Mouse (Mus musculus) CD4-positive, CD25-positive, alpha-beta regulatory T cell, adult 2 months (primary cell): ENCODE data around the gene Ndc1.
"Not testable (repeated sequence)": the region's sequence is repeated elsewhere in the genome, so short reads cannot be mapped to it uniquely, and the experiment has no call there.

Experiments used
- DNase-seq: peaks from one replicate; pipeline ENCODE4 v3.0.0-alpha.2; 2012; ENCODE audit warnings: low read depth, low spot score

Ndc1 gene

DNA sequence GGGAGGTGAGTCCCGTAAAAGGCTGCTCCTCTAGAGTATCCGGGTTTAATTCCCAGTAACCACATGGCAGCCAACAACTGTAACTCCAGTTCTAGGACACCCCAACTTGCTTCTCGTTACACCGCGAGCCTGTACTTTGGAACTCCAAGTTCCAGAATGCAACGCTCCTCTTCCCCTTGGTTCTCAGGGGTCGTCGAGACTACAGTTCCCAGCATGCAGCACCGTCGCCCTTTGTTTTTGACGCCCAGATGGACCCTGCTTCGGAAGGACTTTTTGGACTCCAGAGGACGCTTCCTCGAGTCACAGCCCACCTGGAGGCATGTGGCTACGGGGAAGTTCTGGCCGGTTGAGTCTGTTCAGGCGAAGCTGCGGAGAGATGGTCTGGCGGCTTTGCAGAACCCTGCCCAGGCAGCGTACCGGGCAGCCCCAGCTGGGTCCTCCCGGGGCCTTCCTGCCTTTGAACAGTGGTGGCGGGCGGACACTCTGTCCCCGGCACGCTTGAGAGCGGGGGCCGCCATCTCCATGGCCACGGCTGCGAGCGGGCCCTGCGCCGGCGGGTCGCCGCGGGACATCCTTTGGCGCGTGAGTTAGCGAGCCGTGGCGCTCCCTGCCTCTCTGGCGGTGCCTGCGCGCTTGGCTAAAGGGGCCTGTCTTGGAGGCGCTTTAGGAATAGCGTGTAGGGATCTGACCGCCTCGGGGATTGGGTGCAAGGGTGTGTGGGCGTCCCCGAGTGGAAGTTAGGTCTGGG is at the start of gene Ndc1:
Gene Ndc1, plus strand, starts transcription at position 218 of the 748 bp plus-strand sequence.
- DNase-seq = peak; percentile 90

DNA sequence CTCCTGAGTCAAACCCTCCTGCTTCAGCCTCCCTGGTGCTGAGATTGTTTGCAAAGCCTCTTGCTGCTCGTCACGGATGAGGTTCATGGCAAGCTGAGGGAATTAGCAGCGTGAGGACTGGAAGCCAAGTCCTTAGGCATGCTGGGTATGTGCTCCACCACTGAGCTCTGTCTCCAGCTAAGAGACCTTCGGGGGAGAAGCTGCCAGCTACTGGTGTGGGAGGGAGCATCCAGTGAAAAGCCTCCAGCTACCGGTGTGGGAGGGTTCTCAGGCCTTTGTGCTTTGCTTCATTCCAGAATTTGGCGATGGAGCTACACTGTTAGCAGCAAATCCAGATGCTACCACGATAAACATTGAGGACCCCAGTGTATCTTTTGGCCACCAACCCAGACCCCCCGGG is 48.9 kb upstream of the Ndc1 start:
- no peak for DNase-seq

DNA sequence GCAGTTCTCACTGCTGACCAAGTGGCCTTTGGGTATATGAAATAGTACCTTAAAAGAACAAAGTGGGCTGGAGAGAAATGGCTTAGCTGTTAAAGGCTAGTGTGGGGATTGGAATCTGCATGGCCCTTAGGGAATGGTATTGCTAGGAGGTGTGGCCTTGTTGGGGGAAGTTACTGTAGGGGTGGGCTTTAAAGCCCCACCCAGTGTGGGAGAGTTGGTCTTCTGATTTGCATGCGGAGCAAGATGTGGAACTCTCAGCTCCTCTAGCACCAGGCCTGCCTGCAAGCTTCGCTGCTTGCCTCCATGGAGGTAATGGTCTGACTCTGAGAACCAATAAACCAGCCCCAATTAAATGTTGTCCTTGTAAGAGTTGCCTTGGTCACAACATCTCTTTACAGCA is 46.5 kb upstream of the Ndc1 start:
- no peak for DNase-seq

DNA sequence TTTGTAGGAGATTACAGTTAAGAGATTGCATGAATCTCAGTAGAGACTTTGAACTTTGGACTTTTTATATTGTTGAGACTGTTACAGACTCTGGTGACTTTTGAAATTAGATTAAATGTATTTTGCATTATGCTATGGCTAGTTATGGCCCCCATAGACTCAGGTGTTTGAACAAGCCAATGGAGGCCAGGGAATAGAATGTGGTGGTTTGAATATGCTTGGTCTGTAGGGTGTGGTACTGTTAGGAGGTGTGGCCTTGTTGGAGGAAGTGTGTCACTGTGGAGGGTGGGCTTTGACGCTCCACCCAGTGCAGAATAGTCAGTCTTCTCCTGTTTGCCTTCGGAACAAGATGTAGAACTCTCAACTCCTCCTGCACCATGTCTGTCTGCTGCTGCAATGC is 44.5 kb upstream of the Ndc1 start:
- no peak for DNase-seq

DNA sequence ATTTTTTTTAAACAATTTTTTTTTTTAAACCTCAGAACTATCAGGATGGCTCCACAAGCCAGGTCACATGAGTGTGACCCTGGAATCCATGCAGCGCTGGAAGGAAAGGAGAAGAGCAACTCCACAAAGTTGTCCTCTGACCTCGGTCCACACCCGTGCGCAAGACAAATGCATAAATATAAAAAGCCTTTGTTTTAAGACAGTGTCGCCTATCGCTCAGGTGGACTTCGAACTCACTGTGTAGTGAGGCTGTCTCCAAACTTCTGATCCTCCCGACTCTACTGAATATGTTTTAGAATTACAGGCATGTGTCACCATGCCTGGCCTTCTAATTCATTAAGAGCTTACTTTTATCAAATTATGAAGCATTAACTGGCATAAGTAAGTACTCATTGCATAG is 39.1 kb upstream of the Ndc1 start:
- DNase-seq = no peak

DNA sequence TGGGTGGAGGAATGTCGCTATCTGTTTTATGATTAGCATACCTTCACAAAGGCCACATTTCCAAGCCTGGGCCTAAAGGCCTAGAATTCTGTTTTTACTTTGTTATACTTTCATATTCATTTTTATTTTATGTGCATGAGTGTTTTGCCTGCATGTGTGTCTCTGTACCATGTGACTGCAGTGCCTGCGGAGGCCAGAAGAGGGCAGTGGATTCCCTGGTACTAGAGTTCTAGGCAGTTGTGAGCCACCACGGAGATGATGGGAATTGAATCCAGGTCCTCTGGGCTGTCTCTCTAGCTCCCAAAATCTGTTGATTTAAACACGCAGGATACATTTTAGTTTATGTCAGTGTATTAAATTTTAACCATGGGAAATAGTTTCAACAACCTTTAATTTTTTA is 34.1 kb upstream of the Ndc1 start:
- DNase-seq = peak; percentile 41

DNA sequence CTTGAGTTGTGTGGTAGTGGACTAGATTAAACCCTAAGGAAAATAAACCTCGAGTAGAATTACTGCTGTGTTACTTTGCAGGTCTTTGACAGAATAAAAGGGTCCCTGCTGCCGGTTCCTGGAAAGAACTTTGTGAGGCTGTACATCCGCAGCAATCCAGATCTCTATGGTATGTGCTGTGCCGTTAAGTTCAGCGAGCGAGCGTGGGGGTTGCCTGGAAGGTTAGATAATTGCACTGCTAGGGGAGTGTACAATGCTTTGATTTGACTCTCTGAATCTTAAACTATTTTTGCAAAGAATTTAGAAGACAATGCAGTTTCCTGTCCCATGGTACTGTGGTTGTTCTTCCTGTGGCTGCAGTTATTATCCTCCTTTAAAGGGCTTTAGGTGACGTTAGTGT is 31.2 kb upstream of the Ndc1 start:
- no peak for DNase-seq

DNA sequence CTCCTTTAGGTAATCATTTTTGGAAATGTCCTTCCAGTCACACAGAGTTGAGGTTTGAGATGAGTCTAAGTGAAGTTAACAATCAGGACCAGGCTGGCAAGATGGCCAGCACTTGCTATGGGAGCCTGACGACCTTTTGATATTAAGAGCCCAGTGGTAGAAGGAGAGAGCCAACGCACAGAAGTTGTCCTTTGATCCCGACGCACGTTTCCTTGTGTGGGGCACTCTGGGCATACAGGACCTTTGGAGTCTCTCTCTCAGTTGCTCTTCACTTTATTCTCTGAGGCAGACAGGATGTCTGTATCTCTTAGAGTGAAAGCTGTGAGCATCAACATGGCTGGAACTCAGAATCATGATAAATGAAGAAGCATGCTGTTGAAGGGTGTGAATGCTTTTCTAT is 30.1 kb upstream of the Ndc1 start:
- DNase-seq = no peak

DNA sequence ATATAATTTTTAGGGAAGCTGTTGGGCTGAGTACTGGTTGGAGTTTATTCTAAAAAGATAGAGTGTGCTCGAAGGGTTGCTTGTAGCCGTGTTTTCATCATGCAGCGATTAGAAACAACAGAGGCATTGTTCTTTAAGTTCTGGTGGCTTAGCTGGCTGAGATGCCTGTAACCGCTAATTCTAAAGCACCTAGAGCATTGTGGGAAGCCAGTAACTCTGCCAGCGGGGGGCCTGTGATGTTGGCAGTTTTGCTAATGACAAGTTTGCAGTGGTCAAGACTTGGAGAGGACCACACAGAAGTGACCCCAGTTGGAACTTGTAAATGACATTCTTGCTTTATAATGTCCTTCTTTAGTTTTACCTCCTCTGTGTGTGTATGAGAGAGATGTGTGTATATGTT is 26.2 kb upstream of the Ndc1 start:
- no peak for DNase-seq

DNA sequence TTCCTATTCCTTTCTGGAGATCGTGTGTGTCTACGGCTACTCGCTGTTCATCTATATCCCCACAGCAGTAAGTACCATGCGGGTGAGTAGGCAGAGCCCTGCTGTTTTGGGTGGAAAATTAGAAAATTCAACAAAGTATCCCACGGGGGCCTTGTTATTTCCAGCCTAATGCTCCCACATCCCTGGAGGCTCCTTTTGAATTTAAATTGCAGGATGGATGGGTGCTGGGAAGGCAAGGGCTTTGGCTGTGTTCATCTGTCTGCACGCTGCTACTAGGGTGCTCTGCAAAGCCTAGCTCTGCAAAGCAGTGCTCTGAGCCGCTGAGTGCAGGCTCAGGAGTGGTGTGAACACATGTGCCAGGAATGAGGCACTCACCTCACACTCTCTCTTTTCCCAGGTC is 23.0 kb upstream of the Ndc1 start:
- no peak for DNase-seq

DNA sequence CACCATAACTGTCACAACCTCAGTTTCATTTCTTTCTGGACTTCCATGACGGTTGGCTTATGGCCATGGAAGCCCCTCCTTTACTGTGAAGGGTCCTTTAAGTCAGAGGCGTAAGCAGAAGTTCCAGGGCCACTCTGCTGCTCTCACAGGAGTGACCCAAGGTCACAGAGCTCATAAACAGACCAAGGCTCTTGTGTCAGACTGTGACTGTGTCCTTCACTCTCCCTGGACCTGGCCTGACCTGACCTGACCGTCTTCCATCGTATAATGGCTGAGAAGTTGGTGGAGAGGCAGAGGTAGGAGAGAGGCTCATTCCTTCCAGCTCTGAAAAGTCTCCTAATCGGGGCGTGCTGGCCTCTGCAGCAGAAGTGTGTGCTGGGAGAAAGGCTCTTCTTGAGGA is 20.4 kb upstream of the Ndc1 start:
- no peak for DNase-seq

DNA sequence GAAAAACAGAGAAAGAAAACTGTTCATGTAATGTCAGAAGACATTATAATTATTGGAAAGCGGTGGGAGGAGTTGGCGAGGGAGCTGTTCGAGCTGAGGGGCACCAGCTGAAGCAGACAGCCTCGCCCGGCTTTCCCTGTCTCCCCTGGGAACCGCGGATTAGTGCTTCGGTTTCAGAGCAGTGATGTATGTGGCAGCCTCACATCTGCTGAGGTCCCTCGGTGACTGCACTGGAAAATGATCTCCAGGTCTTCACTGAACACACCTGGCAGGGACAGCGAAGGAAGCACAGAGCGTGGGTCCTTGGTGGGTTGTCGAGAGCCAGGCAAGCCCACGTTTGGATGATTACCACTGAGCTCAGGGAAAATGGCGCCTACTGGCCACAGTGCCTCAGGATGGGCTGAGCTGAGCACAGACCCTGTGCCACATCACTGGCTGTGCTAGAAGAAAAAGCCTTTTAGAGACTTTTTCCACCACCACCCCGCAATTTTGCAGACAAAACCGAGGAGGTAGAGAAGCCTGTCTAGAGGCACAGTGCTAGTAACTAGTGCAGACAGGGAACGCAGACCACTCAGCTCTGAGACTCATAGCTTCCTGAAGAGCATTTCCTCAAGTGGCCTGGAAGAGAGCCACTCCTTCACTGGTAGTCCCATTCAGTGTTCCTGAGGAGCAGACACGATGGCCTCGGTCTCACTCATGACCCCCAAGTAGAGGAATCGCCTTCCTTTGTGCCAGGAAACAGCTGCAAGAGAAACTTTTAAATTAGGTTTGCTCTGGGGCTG is 18.9 kb upstream of the Ndc1 start:
- DNase-seq = no peak

DNA sequence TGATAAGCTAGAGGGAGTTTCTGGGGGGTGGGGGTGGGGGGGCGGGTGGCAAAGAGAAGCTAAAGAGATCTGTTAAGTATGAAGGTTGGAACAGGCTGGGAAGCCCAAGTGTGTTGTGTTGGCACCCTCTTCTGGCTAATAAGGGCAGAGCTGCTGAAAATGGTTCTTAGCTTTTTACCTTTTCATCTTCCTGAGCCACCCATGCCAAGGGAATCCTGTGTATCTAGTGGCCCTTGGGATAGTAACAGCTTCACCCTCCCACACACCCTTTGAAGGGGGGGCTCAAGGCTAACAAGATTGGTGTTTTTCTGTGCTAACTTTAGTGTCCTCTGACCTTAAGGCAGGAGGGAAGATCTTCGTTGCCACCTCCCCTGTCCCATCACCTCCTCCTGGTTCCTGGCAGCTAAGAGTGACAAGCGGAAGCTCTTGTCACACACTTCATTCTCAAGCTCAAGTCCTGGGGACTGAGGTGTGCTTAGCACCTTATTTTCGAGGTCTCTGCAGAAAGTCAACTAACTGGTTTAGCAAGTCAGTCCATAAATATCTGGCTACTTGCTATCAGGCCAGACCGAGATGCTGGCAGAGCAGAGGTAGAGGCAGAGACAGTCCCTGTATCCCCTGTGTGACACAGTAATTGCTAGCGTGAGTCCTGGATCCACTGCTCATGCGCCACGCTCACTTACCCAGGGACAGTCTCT is 18.1 kb upstream of the Ndc1 start:
- DNase-seq = peak; percentile 58

DNA sequence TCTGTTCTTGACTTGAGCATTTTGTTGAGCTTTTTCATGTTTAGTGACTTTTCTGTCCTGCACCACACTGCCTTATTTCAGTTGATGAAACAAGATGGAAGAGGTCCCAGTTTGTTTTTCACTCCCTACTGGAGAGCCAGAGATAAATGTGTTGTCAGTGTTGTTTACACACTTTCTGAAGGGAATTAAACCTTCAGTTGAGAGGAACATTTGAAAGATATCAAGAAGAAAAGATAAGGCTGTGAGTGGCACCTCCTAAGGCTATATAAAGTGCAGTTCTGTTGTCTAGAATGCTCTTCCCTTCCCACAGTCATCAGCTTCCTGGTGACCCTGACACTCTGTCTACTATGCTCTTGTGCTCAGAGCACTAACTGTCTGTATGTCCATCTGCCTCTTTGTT is 16.2 kb upstream of the Ndc1 start:
- no peak for DNase-seq

DNA sequence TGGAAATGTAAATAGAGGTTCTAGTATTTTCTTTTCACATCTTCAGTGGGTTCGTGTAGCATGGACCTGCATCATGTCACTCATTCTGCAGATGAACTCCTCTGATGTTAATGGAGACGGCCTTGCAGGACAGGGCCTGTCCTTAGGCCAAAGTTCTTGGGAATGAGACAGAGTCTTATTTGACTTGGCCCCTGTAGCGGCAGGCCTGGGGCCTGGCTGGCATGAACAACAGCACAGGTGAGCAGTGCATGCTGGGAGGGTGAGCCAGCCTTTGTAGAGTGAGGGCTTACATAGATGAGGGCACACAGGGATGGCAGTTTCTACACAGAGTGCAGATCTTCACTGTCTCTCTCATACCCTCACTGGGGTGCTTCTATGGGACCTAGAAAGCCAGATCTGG is 14.0 kb upstream of the Ndc1 start:
- DNase-seq = no peak

DNA sequence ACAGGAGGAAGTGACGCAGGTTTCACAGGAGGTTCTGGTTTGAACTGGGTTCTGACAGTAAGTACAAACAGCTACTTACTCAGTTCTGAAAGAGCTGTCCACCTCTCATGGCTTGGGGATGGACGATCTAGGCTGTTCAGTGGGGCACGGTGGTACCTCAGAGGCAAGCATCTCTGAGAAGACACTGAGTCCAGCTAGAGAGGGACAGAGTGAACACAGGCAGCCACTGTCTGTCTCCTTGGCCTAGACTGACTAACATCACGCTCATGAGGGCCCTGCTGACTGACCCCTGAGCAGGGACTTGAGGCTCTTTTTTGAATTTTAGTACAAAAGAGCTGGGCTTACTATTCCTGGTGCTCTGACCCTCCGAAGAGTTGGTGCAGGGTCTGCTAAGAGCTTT is 13.5 kb upstream of the Ndc1 start:
- DNase-seq = no peak

DNA sequence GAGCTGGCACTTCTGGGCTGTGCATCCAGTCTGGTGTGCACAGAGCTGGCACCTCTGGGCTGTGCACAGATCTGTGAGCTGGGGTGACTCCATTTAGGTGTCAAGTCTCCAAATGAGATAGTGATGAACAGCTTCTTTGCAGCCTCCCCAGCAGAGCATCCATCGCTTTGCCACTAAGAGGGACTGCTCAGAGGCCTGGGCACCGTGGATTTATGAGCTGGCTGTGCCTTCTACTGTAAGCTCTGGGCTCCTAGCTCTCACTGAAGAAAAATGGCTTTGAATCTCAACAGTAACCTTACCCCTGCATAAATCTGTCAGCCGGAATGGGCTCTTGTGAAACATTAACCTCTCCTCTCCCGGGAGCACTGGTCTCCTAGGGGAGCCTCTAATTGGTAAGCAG is 13.0 kb upstream of the Ndc1 start:
- no peak for DNase-seq

DNA sequence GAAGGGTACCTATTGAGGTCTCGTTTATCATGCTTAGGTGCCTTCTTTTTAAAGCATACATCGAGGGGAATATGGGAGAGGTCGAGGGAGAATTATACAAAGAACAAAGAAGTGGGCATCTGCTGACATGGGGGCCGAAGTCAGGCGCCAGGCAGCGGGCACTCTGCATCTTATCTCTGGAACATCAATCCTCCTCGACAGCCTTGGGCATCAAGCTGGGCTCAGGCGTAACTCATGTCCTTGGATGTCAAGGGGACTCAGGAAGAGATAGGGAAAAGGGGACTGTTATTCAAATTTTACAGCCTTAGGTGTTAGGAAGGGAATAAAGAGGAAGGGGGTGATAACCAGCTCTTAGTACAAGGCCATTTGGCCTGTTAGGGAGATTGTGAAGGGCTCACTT is 10.4 kb upstream of the Ndc1 start:
- not testable (repeated sequence) for DNase-seq

DNA sequence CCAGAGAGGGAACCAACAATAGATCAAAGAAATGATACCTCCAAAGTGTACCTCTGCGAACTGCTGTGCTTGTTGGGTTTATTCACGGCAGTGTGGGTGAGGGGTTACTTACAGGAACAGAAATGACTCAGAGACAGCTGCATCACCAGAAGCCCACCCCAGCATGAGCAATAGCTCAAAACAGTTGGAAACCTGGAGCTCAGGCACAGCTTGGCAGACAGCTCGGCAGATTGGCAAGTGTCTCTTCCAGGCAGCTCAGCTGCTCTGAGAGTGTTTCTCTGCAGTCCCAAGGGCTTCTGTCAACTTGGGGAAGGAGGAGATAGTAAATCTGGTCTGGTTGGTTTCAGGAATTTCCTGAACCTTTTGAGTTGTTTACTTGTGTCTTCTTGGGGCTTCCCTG is 9.1 kb upstream of the Ndc1 start:
- no peak for DNase-seq

DNA sequence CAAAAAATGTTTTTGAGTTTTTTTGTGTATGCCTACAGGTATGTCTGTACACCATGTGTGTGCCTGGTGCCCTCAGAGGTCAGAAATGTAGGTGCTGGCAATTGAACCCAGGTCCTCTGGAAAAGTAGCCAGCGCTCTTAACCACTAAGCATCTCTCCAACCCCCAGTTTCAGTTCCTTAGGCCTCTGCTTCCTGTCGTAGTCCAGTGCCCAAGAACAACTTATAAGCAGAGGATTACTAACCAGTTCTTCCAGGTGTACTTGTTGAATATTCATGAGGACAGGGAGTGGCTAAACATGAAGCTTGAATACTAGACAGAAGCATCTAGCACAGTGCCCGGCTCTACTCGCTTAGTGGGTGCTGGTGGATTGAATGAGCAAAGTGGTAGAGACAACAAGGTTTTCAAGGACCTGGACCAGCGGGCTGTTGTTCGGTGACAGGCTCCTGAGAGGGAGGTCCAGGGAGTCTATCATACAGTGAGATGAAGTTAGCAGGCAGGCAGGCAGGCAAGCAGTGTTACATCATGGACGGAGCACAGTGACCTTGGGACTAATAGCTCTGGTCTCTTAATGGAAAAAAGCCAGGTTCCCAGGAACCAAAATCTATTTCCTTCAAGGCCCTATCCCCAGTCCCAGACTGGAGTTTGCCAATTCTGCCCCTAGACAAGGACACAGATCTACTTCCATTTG is 7.0 kb upstream of the Ndc1 start:
- DNase-seq = no peak

DNA sequence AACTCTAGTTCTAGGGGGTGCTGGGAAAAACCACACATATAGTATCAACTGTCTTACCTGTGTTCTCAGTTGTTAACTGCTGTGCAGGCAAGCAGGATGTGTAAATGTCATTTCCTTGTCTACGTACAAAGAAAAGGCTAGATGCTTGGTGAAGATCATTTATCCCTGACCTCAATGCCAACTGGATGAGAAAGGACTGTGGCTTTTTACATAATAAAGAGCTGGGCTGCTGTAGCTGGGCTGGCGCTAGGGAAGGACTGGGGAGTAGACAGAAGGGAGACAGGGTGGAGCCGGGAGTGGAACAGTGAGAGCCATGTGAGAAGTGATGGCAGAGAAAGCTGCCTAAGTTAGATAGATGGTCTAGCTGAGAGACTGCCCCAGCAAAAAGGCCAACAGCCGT is 4.8 kb upstream of the Ndc1 start:
- DNase-seq = no peak

DNA sequence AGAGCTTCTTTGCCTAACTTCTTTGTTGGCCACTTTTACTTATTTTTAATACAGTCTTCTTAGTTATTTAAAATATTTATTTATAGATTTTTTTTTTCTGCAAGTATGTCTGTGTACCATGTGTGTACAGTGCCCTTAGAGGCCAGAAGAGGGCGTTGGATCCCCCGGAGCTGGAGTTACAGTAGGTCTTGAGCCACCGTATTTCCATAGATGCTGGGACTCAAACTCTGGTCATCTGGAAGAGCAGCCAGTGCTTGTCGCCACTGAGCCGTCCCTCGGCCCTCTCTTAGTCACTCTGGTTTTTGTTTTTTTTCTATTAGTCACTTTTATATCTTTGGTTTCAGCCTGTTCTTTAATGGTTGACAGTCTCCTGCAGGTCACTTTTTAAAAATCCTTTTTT is 4.0 kb upstream of the Ndc1 start:
- no peak for DNase-seq
